Mouse (Mus musculus) forebrain, embryonic 14.5 days (tissue): ENCODE results near the gene Actr6. TPM values are rescaled to one million over a fixed set of nuclear protein-coding genes. Genes with fewer than 3 reads are reported as not detected.

ENCODE experiments used
- ATAC-seq: fragments of 200-750 bp; cut with Nextera tagmentation; 2 replicates; pipeline ENCODE4 v1.8.0; 2017; ENCODE audit warnings: mild to moderate bottlenecking, moderate library complexity
- DNase-seq: peaks from one replicate; pipeline ENCODE4 v3.0.0-alpha.2; 2015; ENCODE audit warnings: low spot score
- H3K27ac ChIP-seq: fragments of 300-500 bp; sonication (generic); 2 replicates; pipeline ENCODE4 v1.5.1; 2014; ENCODE audit warnings: low read depth, mild to moderate bottlenecking, control low read depth, low read length, moderate library complexity
- H3K27me3 ChIP-seq: fragments of 300-500 bp; sonication (generic); replicated peaks from 2 replicates; pipeline ENCODE4 v1.6.1; 2014; ENCODE audit warnings: low read length, control low read depth, mixed read lengths; ENCODE audit not compliant: control insufficient read depth, insufficient read depth
- H3K36me3 ChIP-seq: fragments of 300-500 bp; sonication (generic); 2 replicates; pipeline ENCODE4 v1.6.1; 2014; ENCODE audit warnings: low read length, control low read depth; ENCODE audit not compliant: control insufficient read depth, insufficient read depth
- H3K4me1 ChIP-seq: fragments of 300-500 bp; sonication (generic); 2 replicates; pipeline ENCODE4 v1.6.1; 2014; ENCODE audit warnings: antibody characterized with exemption, low read length, control low read depth; ENCODE audit not compliant: control insufficient read depth, insufficient read depth
- H3K4me2 ChIP-seq: fragments of 300-500 bp; sonication (generic); 2 replicates; pipeline ENCODE4 v1.6.1; 2014; ENCODE audit warnings: mild to moderate bottlenecking, control low read depth, low read length
- H3K4me3 ChIP-seq: fragments of 300-500 bp; sonication (generic); 2 replicates; pipeline ENCODE4 v1.5.1; 2014; ENCODE audit warnings: low read depth, low read length, control low read depth
- H3K9ac ChIP-seq: fragments of 300-500 bp; sonication (generic); 2 replicates; pipeline ENCODE4 v1.6.1; 2014; ENCODE audit warnings: mild to moderate bottlenecking, low read length, control low read depth, moderate library complexity
- H3K9me3 ChIP-seq: fragments of 300-500 bp; sonication (generic); replicated peaks from 2 replicates; pipeline ENCODE4 v1.6.1; 2016; ENCODE audit warnings: low read length, control low read depth, mixed read lengths; ENCODE audit not compliant: control insufficient read depth
- WGBS: fragments of 180-500 bp; shearing (Covaris S2); extraction: QIAGEN DNeasy Blood & Tissue Kit; methylation state at CpG from one replicate; pipeline ENCODE4 v1.1.7; 2014; 5-methylcytosine and 5-hydroxymethylcytosine counted together
- polyA plus RNA-seq: library from polyadenylated mRNA; unstranded; fragments of >200 nt; fragmentation: Nextera tagmentation; extraction: Ambion mirVana; gene quantifications from 2 replicates; pipeline ENCODE4 v1.2.1, GENCODE M21; 2014

Gene Actr6
- polyA plus RNA-seq, 1 experiment from 2014 or later, result 63.3 TPM

- Histone ChIP-seq H3K27me3 (no peaks in the 10 kb centered on the region), H3K4me2 (no peak overlapping the region), H3K4me3 (no peak overlapping the region), H3K4me1 (peaks cover 2% of the 10 kb centered on the region), H3K9me3 (no peaks in the 10 kb centered on the region), H3K36me3 (no peaks in the 10 kb centered on the region), H3K27ac (no peak overlapping the region), H3K9ac (no peak overlapping the region)
- DNase-seq (no peak), ATAC-seq (no peak)
- WGBS, result 61% methylated on average over 8 of the region's 8 CpGs
These were observed 42.1 kb downstream of the Actr6 start for GRCm38 (mm10) chr10:89690021-89690420.

- Histone ChIP-seq H3K4me3 (no peak overlapping the region), H3K4me1 (peaks cover 4% of the 10 kb centered on the region), H3K9me3 (no peaks in the 10 kb centered on the region), H3K27me3 (no peaks in the 10 kb centered on the region), H3K9ac (no peak overlapping the region), H3K27ac (no peak overlapping the region), H3K36me3 (0 out of 2 replicates have a peak, but pooled peaks cover 2% of the 10 kb centered on the region), H3K4me2 (no peak overlapping the region)
- DNase-seq, result no peak
- ATAC-seq, result no peak
- WGBS, result 78% methylated on average over 2 of the region's 2 CpGs
These were observed 44.6 kb downstream of the Actr6 start for GRCm38 (mm10) chr10:89687455-89687854.

GRCm38 (mm10) chr10:89686139-89686808 is 45.8 kb downstream of the Actr6 start, which contains the start of gene Scyl2:
Scyl2 (minus strand) TSS chr10:89686285.
- Histone ChIP-seq H3K27me3 (no peaks in the 10 kb centered on the region), H3K27ac (peak within 1 kb of the TSS; percentile 63), H3K9me3 (no peaks in the 10 kb centered on the region), H3K9ac (peak within 1 kb of the TSS; percentile 95), H3K4me3 (peak within 1 kb of the TSS; percentile 99), H3K4me1 (peaks cover 4% of the 10 kb centered on the region), H3K36me3 (0 out of 2 replicates have a peak, but pooled peaks cover 2% of the 10 kb centered on the region), H3K4me2 (peak within 1 kb of the TSS; percentile 60)
- WGBS, result 6% methylated on average over 30 of the region's 31 CpGs
- ATAC-seq, result peak; percentile 99
- peak; percentile 97 for DNase-seq

GRCm38 (mm10) chr10:89685391-89686138 is 46.5 kb downstream of the Actr6 start:
- Histone ChIP-seq H3K27me3 (no peaks in the 10 kb centered on the region), H3K9ac (peak overlapping the region; percentile 95), H3K9me3 (no peaks in the 10 kb centered on the region), H3K4me3 (peak overlapping the region; percentile 99), H3K4me2 (peak overlapping the region; percentile 60), H3K27ac (peak overlapping the region; percentile 63), H3K36me3 (0 out of 2 replicates have a peak, but pooled peaks cover 2% of the 10 kb centered on the region), H3K4me1 (peaks cover 4% of the 10 kb centered on the region)
- ATAC-seq (no peak; the same call in none of the 2 replicates), DNase-seq (peak; percentile 21)
- whole genome bisulfite sequencing, result 1% methylated on average over 50 of the region's 51 CpGs

GRCm38 (mm10) chr10:89682961-89683360 is 49.1 kb downstream of the Actr6 start:
- DNase-seq (no peak), ATAC-seq (no peak)
- WGBS, result 77% methylated on average over 10 of the region's 10 CpGs
- 0 out of 2 replicates have a peak, but pooled peaks cover 2% of the 10 kb centered on the region for H3K36me3 ChIP-seq
- H3K4me2 ChIP-seq, result no peak overlapping the region
- H3K4me1 ChIP-seq, result peaks cover 4% of the 10 kb centered on the region
- no peak overlapping the region for H3K27ac ChIP-seq
- no peak overlapping the region for H3K9ac ChIP-seq
- no peaks in the 10 kb centered on the region for H3K27me3 ChIP-seq
- H3K9me3 ChIP-seq, result no peaks in the 10 kb centered on the region
- H3K4me3 ChIP-seq, result no peak overlapping the region

GRCm38 (mm10) chr10:89682157-89682556 is 49.9 kb downstream of the Actr6 start:
- Histone ChIP-seq H3K27ac (no peak overlapping the region), H3K27me3 (no peaks in the 10 kb centered on the region), H3K4me2 (no peak overlapping the region), H3K4me1 (peaks cover 4% of the 10 kb centered on the region), H3K9me3 (no peaks in the 10 kb centered on the region), H3K4me3 (no peak overlapping the region), H3K9ac (no peak overlapping the region), H3K36me3 (0 out of 2 replicates have a peak, but pooled peaks cover 2% of the 10 kb centered on the region)
- WGBS, result 97% methylated on average over 1 of the region's 1 CpGs
- DNase-seq (no peak), ATAC-seq (no peak)

- H3K27ac ChIP-seq, result no peak overlapping the region
- DNase-seq, result no peak
- 98% methylated on average over 4 of the region's 4 CpGs for WGBS
- no peak overlapping the region for H3K4me3 ChIP-seq
- H3K27me3 ChIP-seq, result no peaks in the 10 kb centered on the region
- H3K9ac ChIP-seq, result no peak overlapping the region
- H3K4me1 ChIP-seq, result peaks cover 4% of the 10 kb centered on the region
- H3K36me3 ChIP-seq, result 0 out of 2 replicates have a peak, but pooled peaks cover 2% of the 10 kb centered on the region
- no peak overlapping the region for H3K4me2 ChIP-seq
- H3K9me3 ChIP-seq, result no peaks in the 10 kb centered on the region
- ATAC-seq, result no peak
These were observed 50.4 kb downstream of the Actr6 start for GRCm38 (mm10) chr10:89681706-89682105.

GRCm38 (mm10) chr10:89680517-89680916 is 51.6 kb downstream of the Actr6 start:
- Histone ChIP-seq H3K27me3 (no peaks in the 10 kb centered on the region), H3K4me2 (no peak overlapping the region), H3K9ac (no peak overlapping the region), H3K9me3 (no peaks in the 10 kb centered on the region), H3K4me1 (peaks cover 4% of the 10 kb centered on the region), H3K4me3 (no peak overlapping the region), H3K27ac (no peak overlapping the region), H3K36me3 (0 out of 2 replicates have a peak, but pooled peaks cover 2% of the 10 kb centered on the region)
- DNase-seq, result no peak
- no peak for ATAC-seq
- whole genome bisulfite sequencing, result 94% methylated on average over 3 of the region's 3 CpGs

GRCm38 (mm10) chr10:89679448-89679847 is 52.6 kb downstream of the Actr6 start:
- 91% methylated on average over 1 of the region's 1 CpGs for WGBS
- no peak for ATAC-seq

More at GRCm38 (mm10) chr10:89679448-89679847, 52.6 kb downstream of the Actr6 start:
- no peak for DNase-seq
- Histone ChIP-seq H3K4me2 (no peak overlapping the region), H3K4me1 (no peaks in the 10 kb centered on the region), H3K4me3 (no peak overlapping the region), H3K27ac (no peak overlapping the region), H3K27me3 (no peaks in the 10 kb centered on the region), H3K9ac (no peak overlapping the region), H3K36me3 (0 out of 2 replicates have a peak, but pooled peaks cover 2% of the 10 kb centered on the region), H3K9me3 (no peaks in the 10 kb centered on the region)
